Mouse (Mus musculus): ENCODE results near the gene Hrasls5. TPM values are rescaled to one million over a fixed set of nuclear protein-coding genes. Genes with fewer than 3 reads are reported as not detected.

The Hrasls5 gene
- not detected for polyA plus RNA-seq (2014; fragmentation: Illumina TruSeq; extraction: RNeasy Lipid Tissue Mini Kit (QIAGEN cat#74804); ENCODE audit: low read depth, low replicate concordance)

GRCm38 (mm10) chr19:7611942-7612757, at the start of gene Hrasls5:
TSS of gene Hrasls5 (plus strand) at chr19:7612541.

GRCm38 (mm10) chr19:7606801-7607689, 5.3 kb upstream of the Hrasls5 start, which contains the start of gene Lgals12:
TSS of gene Lgals12 (minus strand) at chr19:7607193.

Other genes with a start within 250 kb of the Hrasls5 start
- gene Spindoc, start 229.5 kb upstream of the Hrasls5 start, polyA plus RNA-seq (2014; fragmentation: Illumina TruSeq; extraction: RNeasy Lipid Tissue Mini Kit (QIAGEN cat#74804); ENCODE audit: low read depth, low replicate concordance), result 1.0 TPM
- 8.4 TPM for gene 2700081O15Rik, start 194.9 kb upstream of the Hrasls5 start, polyA plus RNA-seq (2014; fragmentation: Illumina TruSeq; extraction: RNeasy Lipid Tissue Mini Kit (QIAGEN cat#74804); ENCODE audit: low read depth, low replicate concordance)
- gene Rtn3, start 129.3 kb upstream of the Hrasls5 start, polyA plus RNA-seq (2014; fragmentation: Illumina TruSeq; extraction: RNeasy Lipid Tissue Mini Kit (QIAGEN cat#74804); ENCODE audit: low read depth, low replicate concordance), result 447 TPM
- 122 TPM for gene Atl3, start 118.5 kb upstream of the Hrasls5 start, polyA plus RNA-seq (2014; fragmentation: Illumina TruSeq; extraction: RNeasy Lipid Tissue Mini Kit (QIAGEN cat#74804); ENCODE audit: low read depth, low replicate concordance)
- 12.6 TPM for gene Pla2g16, start 55.1 kb upstream of the Hrasls5 start, polyA plus RNA-seq (2014; fragmentation: Illumina TruSeq; extraction: RNeasy Lipid Tissue Mini Kit (QIAGEN cat#74804); ENCODE audit: low read depth, low replicate concordance)
- gene Lgals12, start 5.3 kb upstream of the Hrasls5 start, polyA plus RNA-seq (2014; fragmentation: Illumina TruSeq; extraction: RNeasy Lipid Tissue Mini Kit (QIAGEN cat#74804); ENCODE audit: low read depth, low replicate concordance), result 49.4 TPM
- not detected for gene Slc22a19, start 98.8 kb downstream of the Hrasls5 start, polyA plus RNA-seq (2014; fragmentation: Illumina TruSeq; extraction: RNeasy Lipid Tissue Mini Kit (QIAGEN cat#74804); ENCODE audit: low read depth, low replicate concordance)
- not detected for gene Slc22a26, start 190.1 kb downstream of the Hrasls5 start, polyA plus RNA-seq (2014; fragmentation: Illumina TruSeq; extraction: RNeasy Lipid Tissue Mini Kit (QIAGEN cat#74804); ENCODE audit: low read depth, low replicate concordance)